Mouse (Mus musculus) gastrocnemius, postnatal 4 days (tissue): Measurements from ENCODE around the gene Creb5. TPM values are rescaled to one million over a fixed set of nuclear protein-coding genes. Genes with fewer than 3 reads are reported as not detected.
A peak's percentile ranks its signal among the peaks of the same experiment; 100 is the strongest.

Experiments
- DNase-seq, 2 experiments: peaks; one replicate each; pipeline ENCODE4 v3.0.0; 2021 to 2022; ENCODE audit warnings: low spot score in 2 of 2, mixed read lengths in 2 of 2
- total RNA-seq, 2 experiments: library from RNA; stranded (reverse); gene quantifications; 2 replicates each; pipeline ENCODE4 v1.2.3; 2021

The Creb5 gene
- total RNA-seq, 2 experiments from 2014 or later: 29.0 to 33.0 TPM

DNA sequence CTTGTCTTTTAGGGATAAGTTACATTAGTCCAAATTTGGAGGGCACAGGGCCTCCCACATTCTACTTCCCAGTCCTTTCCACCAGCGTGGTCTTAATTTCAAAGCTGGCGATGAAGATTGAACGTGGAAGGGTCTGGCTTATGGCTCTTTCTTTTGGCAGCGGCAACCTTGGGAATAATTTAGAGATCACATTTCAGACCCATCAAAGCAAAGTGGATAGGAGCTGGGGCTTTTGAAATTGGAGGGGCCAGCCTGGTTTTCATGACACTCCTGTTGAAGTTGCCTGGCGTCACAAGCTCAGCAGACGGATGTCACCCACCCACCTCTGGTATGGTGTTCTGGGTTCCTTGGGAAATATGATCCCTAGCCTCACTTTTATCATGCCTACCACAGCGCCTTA, 185.7 kb downstream of the Creb5 start:
- DNase-seq: no peak

DNA sequence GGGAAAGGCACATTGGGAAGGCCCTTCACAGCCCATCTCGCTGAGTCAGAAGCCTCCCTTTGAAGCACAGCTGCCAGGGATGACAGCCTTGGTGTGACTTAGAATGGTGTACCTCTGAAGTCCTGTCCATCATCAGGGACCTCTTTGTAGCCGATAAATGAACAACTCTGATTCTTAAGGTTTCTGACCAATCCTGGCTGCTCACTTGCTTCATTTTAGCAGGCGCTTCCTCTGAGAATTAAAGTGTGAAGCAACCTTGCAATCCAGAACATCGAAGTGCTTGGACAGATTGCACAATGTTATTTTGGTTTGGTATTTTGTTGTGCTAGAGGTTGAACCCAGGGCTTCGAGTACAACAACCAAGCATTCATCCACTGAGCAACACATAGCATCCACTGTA, 190.4 kb downstream of the Creb5 start:
- no peak for DNase-seq

DNA sequence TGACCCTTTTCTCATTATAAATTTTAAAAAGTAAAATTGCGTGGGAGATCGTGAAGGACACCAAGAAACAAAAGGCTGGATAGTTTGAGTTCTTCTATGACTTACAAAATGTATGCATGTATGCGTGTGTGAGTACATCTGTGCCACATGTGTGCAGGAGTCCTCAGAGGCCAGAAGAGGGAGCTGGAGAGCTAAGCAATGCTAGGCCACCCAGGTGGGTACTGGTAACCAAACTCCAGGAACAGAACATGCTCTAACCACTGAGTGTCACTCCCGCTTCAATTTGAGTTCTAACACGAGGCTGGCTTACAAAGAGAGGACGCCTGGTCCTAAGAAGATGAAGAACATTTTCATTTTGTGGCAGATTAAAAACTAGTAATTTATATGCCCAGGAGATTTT, 203.8 kb downstream of the Creb5 start:
- DNase-seq: no peak

DNA sequence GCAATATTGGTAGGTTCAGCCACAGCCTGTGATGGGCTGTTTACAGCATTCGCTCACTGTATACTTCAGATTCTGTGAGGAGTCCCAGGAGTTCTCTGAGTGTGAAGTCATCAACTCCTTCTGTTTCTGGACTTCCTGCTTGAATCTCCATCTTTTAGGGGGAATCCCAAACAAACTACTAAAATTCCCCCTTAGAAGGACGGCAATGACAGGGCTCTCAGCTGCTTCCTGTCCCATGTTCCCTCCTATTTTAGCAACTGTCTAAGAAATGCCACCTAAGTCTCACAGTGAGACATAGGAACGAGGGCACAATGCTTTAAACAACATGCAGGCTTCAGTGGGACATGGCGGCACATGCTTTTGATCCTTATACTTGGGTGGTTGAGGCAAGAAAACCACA, 204.3 kb downstream of the Creb5 start:
- DNase-seq: no peak

DNA sequence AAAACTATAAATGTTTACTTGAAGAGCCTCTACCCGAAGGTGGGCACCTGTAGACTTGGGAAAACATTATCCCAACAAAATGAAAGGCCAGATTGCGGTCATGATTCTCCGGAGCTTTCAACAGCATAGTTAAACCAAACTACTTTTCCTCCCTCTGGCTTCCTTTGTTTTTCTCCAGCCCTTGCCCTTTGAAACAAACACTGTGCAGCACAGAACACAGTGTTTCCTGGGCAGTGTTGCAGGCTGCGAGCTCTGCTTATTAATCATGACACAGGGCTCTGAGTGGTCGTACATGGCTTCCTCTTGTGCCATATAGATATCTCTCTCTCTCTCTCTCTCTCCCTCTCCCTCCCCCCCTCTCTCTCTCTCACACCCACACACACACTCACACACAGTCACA, 206.8 kb downstream of the Creb5 start:
- DNase-seq: no peak

DNA sequence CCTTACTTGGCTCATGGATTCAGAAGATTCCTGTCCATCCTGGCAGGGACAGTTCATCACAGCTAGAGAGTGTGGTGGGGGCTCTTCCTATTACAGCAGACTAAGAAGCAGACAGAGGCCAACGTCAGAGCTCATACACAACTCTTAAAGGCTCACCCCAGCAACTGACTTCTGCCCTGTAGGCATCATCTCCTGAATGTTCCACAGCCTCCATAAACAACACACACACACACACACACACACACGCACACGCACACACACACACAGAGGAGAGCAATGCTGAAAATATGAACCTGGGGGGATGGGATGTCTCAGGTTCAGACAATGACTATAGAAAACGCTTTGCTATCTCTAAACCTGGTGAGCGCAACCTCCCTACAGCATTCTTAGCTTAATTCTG, 208.6 kb downstream of the Creb5 start:
- DNase-seq: no peak

DNA sequence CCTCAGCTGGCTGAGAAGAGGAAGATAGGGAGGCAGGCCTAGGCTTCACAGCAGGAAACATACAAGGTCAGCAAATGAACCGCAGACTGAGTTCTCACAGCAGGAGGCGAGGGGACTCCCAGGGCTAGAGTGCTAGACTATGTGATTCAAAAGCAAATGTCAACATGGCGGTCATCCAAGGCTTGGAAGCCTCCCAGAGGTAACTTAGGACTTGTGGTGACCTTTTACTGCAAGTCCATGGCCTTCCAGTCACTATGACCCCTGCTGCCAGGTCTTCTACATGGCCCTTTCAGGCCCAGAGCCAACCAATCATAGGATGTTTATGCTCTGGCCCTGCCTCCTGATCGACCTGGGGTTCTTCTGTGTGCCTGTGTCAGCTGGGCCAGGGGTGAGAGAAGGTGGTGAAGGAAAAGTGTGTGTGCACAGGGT, 209.3 kb downstream of the Creb5 start:
- DNase-seq: peak in 1 of 2 experiments; percentile 33

DNA sequence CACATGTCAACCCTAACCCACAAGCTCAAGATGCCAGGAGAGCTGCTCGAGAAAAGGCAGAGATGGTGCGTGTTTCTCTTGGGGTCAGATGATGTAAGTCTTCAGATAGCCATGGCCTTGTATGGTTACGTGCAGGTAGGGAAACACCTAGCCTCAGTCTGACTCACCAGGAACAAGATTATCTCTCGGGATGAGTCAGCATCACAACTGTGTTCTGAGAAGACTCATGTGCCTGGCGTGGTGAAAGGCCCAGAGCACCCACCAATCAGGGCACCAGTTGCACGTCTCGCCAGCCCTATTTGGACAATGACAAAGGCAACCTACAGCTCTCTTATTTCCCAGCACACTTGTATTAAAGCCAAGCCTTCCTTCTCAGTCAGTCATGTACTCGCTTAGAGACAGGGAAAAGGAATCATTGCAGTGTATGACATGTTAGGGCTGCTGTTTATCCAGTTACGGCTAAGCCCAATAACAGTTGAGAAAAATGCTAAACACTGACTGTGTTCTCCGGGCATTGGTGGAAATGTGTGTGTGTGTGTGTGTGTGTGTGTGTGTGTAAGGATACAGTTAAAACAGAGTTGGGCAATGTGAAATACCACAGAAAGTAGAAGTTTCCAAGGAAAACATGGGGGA, 210.9 kb downstream of the Creb5 start:
- no peak for DNase-seq

DNA sequence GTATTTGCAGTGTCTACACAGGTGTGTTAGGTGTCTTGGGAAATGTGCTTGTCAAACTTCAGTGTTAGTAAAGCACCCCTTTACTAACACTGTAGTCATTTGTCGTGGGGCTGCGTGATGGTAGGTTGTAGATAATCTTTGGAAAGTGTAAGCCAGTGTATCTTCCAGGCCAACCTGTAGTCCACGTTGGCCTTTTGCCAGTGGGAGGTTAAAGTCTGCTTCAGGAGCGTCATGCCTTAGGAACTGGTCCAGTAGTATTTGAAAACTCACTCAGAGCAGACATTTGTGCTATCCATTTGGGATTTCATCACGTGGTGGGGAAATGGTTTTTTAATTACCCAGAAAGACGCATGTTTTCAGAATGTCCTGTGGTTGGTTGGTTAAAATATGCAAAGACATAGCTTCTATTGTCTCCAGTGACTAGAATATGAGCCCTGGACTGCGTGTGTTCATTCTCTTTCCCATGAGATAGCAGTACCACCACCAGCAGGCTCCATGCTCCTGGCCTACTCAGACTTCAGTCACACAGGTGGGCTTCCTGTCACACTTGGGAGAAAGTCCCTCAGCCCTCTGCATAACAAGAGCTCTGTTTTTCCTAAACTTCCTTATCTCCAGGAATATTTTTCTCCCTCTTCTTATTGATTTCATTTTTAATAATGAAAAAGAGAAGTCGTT, 212.7 kb downstream of the Creb5 start:
- DNase-seq: no peak

DNA sequence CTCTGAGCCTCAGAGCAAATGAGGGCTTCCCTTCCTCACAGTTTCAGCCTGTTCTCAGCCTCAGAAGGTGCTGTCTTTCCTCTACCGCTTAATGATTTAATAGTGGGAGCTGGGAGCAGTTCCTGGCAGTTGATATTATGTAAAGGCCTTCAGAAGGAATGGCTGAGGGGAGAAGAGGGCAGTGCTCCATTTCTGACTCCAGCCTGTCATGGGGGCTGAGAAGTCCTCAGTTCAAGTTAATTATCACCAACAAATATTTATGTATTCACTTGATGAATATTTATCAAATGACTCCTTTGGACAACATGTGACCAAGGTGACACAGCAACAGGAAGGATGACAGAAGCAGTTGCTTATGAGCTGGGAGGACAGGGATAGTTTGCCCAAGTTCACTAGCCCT, 214.2 kb downstream of the Creb5 start:
- no peak for DNase-seq

DNA sequence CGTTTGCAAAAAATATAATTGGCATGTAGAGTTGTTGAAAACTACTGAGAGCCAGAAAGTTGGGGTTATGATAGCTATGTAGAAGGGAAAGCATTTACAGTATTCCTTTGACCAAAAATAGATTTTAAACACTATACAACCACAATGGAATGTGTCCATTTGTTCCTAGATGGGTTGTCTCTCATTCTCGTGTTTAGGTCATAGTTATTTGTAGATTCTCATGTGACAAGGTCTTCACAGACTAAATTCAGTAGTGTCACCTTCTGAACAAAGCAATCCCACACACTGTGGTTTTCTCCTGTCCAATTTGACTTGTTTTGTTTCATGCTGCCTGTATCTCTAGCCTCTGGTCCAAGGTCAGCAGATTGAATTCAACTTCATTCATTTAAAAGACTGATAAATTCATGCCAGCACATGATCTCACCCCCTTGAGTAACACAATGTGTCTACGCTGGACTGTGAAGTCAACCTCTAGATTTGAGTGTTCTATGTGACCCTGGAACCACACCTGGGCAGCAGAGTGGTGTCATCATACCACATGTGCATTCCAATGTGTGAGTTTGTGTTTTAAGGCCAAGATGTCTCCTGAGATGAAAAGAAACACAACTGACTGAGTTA, 220.0 kb downstream of the Creb5 start:
- no peak for DNase-seq

DNA sequence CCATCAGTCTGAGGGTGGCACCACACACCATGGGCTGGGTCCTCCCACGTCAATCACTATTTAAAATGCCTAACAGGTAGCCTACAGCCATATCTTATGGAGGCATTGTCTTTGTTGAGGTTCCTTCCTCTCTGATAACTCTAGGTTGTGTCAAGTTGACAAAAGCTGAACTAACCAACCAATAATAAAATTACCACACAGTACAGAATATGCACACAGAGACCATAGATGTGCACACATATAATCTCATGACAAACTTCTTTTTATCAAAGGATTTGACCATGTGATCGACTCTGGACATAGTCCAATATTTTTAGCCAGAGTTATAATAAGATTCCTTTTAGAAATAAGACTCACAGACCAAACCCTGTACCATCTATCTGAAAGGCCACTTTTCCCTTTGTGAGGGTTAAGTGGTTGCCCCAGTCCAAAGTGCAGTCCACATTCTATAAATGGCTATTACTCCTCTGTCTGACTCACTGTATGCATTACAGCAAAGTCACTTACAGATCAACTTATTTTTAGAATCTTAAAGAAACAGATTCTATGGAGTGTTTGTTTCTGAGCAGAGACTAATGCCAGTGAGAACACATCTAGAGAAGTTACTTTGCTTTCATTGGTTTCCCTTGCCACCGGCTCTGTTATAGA, 221.9 kb downstream of the Creb5 start:
- DNase-seq: no peak

DNA sequence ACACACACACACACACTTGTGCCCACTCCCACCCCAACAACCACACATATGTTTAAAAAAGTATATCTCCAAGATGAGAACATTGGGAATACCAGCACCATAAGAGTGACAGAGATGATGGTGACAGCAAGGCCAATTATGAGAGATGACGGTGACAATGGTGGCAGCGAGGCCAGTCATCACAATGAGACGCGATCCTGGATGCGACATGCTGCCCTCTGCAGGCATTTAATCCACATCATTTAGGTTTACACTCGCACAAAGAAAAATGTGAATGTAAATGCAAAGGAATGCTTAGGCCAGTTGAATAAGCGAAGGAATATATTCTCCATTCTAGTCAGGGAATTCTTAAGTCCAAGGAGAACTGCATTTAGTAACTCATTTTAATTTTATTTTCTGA, 222.9 kb downstream of the Creb5 start:
- DNase-seq: no peak

DNA sequence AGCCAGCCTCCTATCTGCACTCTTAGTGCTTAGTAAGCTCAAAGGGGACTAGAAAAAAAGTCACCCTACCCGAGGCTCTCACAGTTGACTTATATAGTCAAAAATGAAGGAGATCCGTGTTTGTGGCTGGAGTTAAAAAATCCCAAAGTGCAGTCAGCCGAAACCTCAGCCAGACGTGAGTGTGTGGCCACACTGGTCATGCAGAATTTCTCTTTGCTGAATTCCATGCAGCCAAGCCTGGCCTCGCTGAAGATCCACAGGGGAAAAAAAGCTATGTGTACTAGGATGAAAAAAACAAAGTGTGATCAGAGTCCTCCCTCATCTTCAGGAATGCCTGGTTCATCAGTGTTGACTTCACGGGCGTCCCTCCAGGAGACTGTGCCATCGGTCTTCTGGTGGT, 225.2 kb downstream of the Creb5 start:
- no peak for DNase-seq

DNA sequence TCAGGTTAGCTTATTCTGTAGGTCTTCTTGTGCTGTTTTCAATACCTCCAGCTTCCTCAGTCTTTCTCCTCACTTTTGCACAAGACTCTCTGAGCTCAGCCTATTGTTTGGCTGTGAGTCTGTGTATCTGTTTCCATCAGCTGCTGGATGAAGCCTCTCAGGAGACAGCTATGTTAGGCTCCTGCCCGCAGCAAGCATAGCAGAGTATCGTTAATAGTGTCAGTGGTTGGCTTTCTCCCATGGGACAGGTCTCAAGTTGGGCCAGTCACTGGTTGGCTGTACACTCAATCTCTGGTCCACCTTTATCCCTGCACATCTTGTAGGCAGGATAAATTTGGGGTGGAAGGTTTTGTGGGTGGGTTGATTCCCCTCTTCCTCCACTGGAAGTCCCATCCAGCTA, 226.3 kb downstream of the Creb5 start:
- DNase-seq: no peak

DNA sequence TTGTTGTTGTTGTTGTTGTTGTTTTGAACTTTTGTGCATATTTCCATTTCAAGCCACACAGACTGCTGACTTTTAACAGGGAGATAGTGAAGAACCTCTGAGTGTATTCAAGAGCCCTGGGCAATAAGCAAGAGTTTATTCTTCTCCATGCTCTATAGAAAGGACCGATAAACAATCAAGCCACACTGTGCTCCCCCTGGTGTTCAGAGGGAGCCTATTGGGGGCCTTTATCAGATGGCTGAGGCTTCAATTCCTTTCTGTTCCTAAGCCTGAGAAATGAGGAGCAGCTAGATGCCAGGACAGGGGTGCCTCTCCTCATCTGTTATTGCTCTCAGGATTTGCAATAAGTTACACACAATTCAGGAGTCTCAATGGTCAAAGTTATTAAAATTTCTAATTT, 227.8 kb downstream of the Creb5 start:
- no peak for DNase-seq

DNA sequence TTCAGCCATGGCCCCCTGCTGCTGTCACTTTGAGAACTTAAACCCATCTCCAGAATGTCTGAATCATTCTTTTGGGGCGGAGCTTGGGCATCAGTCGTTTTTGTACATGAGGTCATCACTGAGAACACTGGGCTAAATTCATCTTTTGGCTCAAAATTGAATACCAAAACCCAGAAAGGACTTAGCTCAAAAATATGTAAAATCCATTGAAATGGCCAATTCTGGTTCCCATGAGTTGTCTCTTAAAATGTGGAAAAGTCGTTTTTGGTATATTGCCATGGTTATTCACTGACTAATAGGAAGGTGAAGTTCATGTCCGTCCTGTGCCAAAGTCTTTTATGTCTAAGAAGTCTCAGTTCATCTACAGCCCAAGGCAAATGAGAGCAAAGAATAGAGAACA, 228.5 kb downstream of the Creb5 start:
- no peak for DNase-seq

DNA sequence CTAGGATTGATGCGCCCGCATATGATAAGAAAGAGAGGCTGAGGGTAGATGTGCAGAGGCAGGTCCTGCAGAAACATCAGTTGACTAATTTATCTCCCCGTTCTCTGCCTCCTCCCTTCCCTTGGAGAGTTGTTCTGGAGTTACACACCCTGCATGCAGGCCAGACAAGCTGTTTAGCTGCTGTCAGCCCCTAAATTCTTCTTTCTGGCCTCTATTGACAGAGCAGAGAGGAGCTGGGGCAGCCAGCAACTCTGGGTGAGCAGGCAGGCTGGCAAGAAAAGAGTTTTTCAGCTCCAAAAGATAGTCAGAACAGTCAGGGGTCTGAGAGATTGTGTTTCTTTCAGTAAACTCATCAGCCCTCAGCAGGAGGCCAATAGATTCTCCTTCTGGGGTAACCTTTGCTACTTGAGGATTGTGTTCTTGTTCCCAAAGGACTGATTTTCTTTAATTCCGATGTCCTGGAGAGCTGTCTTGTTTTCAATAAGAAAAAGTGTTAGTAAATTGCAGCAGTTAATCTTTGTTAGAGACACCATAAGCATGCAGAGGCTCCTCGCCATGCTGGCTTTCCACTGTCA, 230.4 kb downstream of the Creb5 start:
- no peak for DNase-seq

DNA sequence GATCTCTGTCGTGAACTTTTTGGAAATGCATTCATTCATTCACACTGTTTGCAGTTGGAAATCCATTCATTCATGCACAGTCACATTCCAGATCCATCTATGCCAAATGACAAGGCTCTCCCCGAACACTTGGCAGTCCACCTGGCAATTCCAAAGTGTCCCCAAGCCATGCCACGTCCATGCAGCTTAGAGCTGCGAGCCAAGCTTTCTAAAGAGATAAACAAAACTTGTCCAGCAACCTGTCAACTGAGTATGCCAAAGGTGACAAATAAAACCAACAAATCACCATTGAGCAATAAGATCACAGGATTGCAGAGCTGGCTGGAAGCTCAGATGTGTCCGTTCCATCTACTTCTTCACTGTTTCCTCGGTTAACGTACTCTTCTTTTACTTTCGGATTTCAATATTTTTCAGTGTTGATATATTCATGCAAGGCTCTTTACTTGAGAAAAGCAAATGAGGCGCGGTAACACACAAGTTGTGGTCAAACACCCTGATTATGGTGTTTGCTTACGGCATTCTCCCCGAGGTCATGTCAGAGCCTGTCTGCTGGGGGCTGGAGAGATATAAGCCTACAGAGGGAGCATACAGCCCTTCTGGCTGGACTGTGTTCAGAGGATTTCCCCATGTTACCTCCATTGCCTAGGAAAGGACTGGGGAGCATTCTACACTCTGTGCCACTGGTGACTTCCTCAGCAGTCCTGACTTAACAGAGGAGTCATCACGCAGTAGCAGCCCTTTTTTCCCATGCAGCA, 236.8 kb downstream of the Creb5 start:
- DNase-seq: no peak

DNA sequence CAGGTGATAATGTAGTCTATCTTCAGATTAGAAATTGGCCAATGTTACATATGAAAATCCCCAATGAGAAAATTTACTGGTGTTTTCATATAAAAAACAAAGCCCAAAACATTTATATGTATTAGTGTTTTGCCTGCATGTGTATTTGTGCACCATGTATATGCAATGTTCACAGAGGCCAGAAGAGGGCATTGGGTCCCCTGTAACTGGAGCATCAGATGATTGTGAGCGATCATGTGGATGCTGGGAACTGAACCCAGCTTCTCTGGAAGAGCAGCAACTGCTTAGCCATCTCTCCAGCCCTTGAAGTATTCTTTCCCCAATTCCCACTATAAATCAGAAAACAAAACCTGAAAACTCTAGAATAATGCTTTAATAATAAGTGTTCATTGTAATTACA, 239.4 kb downstream of the Creb5 start:
- no peak for DNase-seq

DNA sequence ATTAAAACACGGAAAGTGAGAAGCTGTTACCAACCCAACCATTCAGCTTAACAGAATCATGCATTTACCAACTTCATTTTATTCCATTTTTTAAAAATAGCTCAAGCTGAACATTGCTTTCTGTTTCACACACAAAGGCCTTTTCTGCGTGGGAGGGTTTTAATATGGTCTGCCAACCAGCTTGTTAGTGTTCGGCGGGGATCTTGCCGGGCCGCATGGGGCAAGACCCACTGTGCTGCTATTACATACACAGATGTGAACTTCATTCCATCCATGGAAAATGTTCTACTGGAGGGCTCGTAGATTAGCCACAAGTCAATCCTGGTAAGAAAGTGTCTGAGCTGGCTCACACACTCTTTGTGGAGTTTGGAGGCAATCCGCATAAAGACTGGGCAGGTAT, 243.7 kb downstream of the Creb5 start:
- no peak for DNase-seq
